Mouse (Mus musculus): Measurements from ENCODE around the gene Gm9837. TPM values are rescaled to one million over a fixed set of nuclear protein-coding genes. Genes with fewer than 3 reads are reported as not detected.

The Gm9837 gene
- total RNA-seq, 1 experiment from 2014 or later = not detected

GRCm38 (mm10) chr11:53425711-53426255 lies 44.5 kb downstream of the Gm9837 start:
- no peak for DNase-seq

GRCm38 (mm10) chr11:53425251-53425650 lies 45.0 kb downstream of the Gm9837 start:
- no peak for DNase-seq

GRCm38 (mm10) chr11:53424826-53425225 lies 45.5 kb downstream of the Gm9837 start:
- peak; percentile 45 for DNase-seq

GRCm38 (mm10) chr11:53423036-53423435 lies 47.2 kb downstream of the Gm9837 start, which contains the start of gene Leap2:
Gene Leap2, minus strand, starts transcription at chr11:53423170.
- DNase-seq = no peak

Other genes starting within 250 kb of the Gm9837 start
- 179 and 185 TPM in 2 replicates for gene Hspa4, start 170.0 kb downstream of the Gm9837 start, total RNA-seq (2021)
- 12.7 and 14.2 TPM in 2 replicates for gene Zcchc10, start 145.8 kb downstream of the Gm9837 start, total RNA-seq (2021)
- gene Aff4, start 119.6 kb downstream of the Gm9837 start, total RNA-seq (2021) = 156 and 173 TPM in 2 replicates
- not detected in 2 replicates for gene Leap2, start 47.3 kb downstream of the Gm9837 start, total RNA-seq (2021)
- gene Uqcrq, start 39.6 kb downstream of the Gm9837 start, total RNA-seq (2021) = 989 and 1,060 TPM in 2 replicates
- 1.4 and 2.2 TPM in 2 replicates for gene Gdf9, start 39.5 kb downstream of the Gm9837 start, total RNA-seq (2021)
- gene Gm10447, start 13.4 kb downstream of the Gm9837 start, total RNA-seq (2021) = 0.30 TPM in 1 of 2 replicates, not detected in the other
- gene Shroom1, start 13.3 kb downstream of the Gm9837 start, total RNA-seq (2021) = 3.4 and 4.6 TPM in 2 replicates
- gene Gm9945, start 9.7 kb upstream of the Gm9837 start, total RNA-seq (2021) = not detected in 2 replicates
- gene Sowaha, start 9.8 kb upstream of the Gm9837 start, total RNA-seq (2021) = 0.30 and 0.33 TPM in 2 replicates
- gene Sept8, start 48.8 kb upstream of the Gm9837 start, total RNA-seq (2021) = 44.5 and 44.6 TPM in 2 replicates
- 27.0 and 31.9 TPM in 2 replicates for gene Kif3a, start 96.9 kb upstream of the Gm9837 start, total RNA-seq (2021)
- gene Il4, start 148.2 kb upstream of the Gm9837 start, total RNA-seq (2021) = not detected in 2 replicates
- not detected in 2 replicates for gene Il13, start 164.2 kb upstream of the Gm9837 start, total RNA-seq (2021)
- gene Rad50, start 236.8 kb upstream of the Gm9837 start, total RNA-seq (2021) = 19.7 and 22.0 TPM in 2 replicates

All from adrenal gland, postnatal 25 days (tissue).